Mouse (Mus musculus) bone marrow, adult 2 months (tissue): ENCODE data around the gene Mtcp1. TPM values are rescaled to one million over a fixed set of nuclear protein-coding genes. Genes with fewer than 3 reads are reported as not detected.

Source experiments
- H3K27ac ChIP-seq: fragments of 200-500 bp; 2 replicates; pipeline ENCODE4 v1.5.1; 2012; ENCODE audit warnings: low read depth, mild to moderate bottlenecking, control low read depth, inconsistent platforms, low read length; ENCODE audit not compliant: control insufficient read depth, poor library complexity, insufficient read depth
- H3K4me1 ChIP-seq: fragments of 200-500 bp; 2 replicates; pipeline ENCODE4 v1.6.1; 2011; ENCODE audit warnings: low read length; ENCODE audit not compliant: control insufficient read depth, insufficient read depth
- H3K4me3 ChIP-seq: fragments of 200-500 bp; replicated peaks from 2 replicates; pipeline ENCODE3; 2011; ENCODE audit warnings: mild to moderate bottlenecking, low read depth, low read length, control low read depth; ENCODE audit not compliant: control insufficient read depth
- CTCF ChIP-seq: fragments of 200-500 bp; IDR thresholded peaks from 2 replicates; pipeline ENCODE4 v1.5.1; 2011; ENCODE audit warnings: low read length, control low read depth; ENCODE audit not compliant: control insufficient read depth, insufficient read depth
- POLR2A ChIP-seq: fragments of 200-500 bp; IDR thresholded peaks from 2 replicates; pipeline ENCODE4 v1.6.1; 2011; ENCODE audit warnings: low read depth, mild to moderate bottlenecking, control low read depth, low read length, borderline replicate concordance; ENCODE audit not compliant: control insufficient read depth
- WGBS: fragments of 180-500 bp; shearing (Covaris S2); methylation state at CpG from one replicate; pipeline ENCODE4 v1.1.7; 2018; 5-methylcytosine and 5-hydroxymethylcytosine counted together
- polyA plus RNA-seq: library from polyadenylated mRNA; stranded (reverse); fragments of >200 nt; gene quantifications from 2 replicates; pipeline ENCODE4 v1.2.4, GENCODE M21; 2011; ENCODE audit warnings: low replicate concordance; ENCODE audit not compliant: missing spikeins, insufficient read depth, insufficient read length

Mtcp1 gene
- 3.4 and 7.7 TPM in 2 replicates for polyA plus RNA-seq

- Histone ChIP-seq H3K4me1 (no peaks in the 10 kb centered on the region), H3K27ac (peak within 1 kb of the TSS; percentile 97), H3K4me3 (peak within 1 kb of the TSS; percentile 94)
- TF ChIP-seq CTCF: peak; percentile 16; the same call in 1 of the 2 replicates
- peak; percentile 97 for TF ChIP-seq POLR2A
- WGBS: 9% methylated on average over 52 of the region's 52 CpGs
These were observed at the start of gene Mtcp1, which contains the start of the genes Cmc4 and Brcc3 for GRCm38 (mm10) chrX:75415936-75416785. TSS of gene Mtcp1 (minus strand) at chrX:75416588. TSS of gene Cmc4 (minus strand) at chrX:75416584. TSS of gene Brcc3 (plus strand) at chrX:75416628.

GRCm38 (mm10) chrX:75454597-75454996, 38.2 kb upstream of the Mtcp1 start:
- Histone ChIP-seq H3K4me1 (no peaks in the 10 kb centered on the region), H3K4me3 (no peak overlapping the region), H3K27ac (no peak overlapping the region)
- TF ChIP-seq POLR2A (no peak), CTCF (no peak)
- WGBS: 48% methylated on average over 1 of the region's 1 CpGs

- Histone ChIP-seq H3K27ac (no peak overlapping the region), H3K4me3 (no peak overlapping the region), H3K4me1 (no peaks in the 10 kb centered on the region)
- WGBS: 87% methylated on average over 1 of the region's 1 CpGs
- no peak for TF ChIP-seq CTCF
- TF ChIP-seq POLR2A: no peak
These were observed 6.7 kb downstream of the Mtcp1 start for GRCm38 (mm10) chrX:75409711-75410110.

- TF ChIP-seq POLR2A: no peak
- no peak for TF ChIP-seq CTCF
- no peak overlapping the region for H3K4me3 ChIP-seq
- no peaks in the 10 kb centered on the region for H3K4me1 ChIP-seq
- no peak overlapping the region for H3K27ac ChIP-seq
These were observed 13.0 kb downstream of the Mtcp1 start for GRCm38 (mm10) chrX:75403350-75403749.

- H3K27ac ChIP-seq: no peak overlapping the region
These were observed 13.7 kb downstream of the Mtcp1 start for GRCm38 (mm10) chrX:75402668-75403067.

GRCm38 (mm10) chrX:75399471-75399870, 16.9 kb downstream of the Mtcp1 start:
- TF ChIP-seq CTCF (no peak), POLR2A (no peak)
- Histone ChIP-seq H3K4me1 (no peaks in the 10 kb centered on the region), H3K4me3 (no peak overlapping the region), H3K27ac (no peak overlapping the region)
- WGBS: 88% methylated on average over 1 of the region's 1 CpGs

More at GRCm38 (mm10) chrX:75402668-75403067, 13.7 kb downstream of the Mtcp1 start:
- no peaks in the 10 kb centered on the region for H3K4me1 ChIP-seq
- 17% methylated on average over 2 of the region's 2 CpGs for WGBS
- no peak overlapping the region for H3K4me3 ChIP-seq
- TF ChIP-seq CTCF (no peak), POLR2A (no peak)

GRCm38 (mm10) chrX:75382195-75382771, 34.1 kb downstream of the Mtcp1 start, which contains the start of the genes Fundc2 and F8:
TSS of gene Fundc2 (plus strand) at chrX:75382399.
TSS of gene F8 (minus strand) at chrX:75382615.
- H3K4me1 ChIP-seq: no peaks in the 10 kb centered on the region
- WGBS: 6% methylated on average over 25 of the region's 25 CpGs
- TF ChIP-seq CTCF (no peak), POLR2A (0 out of 2 replicates have a peak, but pooled peaks have one; percentile 32)
- H3K27ac ChIP-seq: peak within 1 kb of the TSS; percentile 57
- H3K4me3 ChIP-seq: peak within 1 kb of the TSS; percentile 88

GRCm38 (mm10) chrX:75381699-75382098, 34.7 kb downstream of the Mtcp1 start:
- Histone ChIP-seq H3K27ac (no peak overlapping the region), H3K4me1 (no peaks in the 10 kb centered on the region), H3K4me3 (no peak overlapping the region)
- TF ChIP-seq POLR2A: no peak
- 75% methylated on average over 5 of the region's 5 CpGs for WGBS
